Mouse (Mus musculus): ENCODE data around the gene Gast. TPM values are rescaled to one million over a fixed set of nuclear protein-coding genes. Genes with fewer than 3 reads are reported as not detected.
"Not testable (repeated sequence)": the region's sequence is repeated elsewhere in the genome, so short reads cannot be mapped to it uniquely, and the experiment has no call there.

Gast gene
- polyA plus RNA-seq, 1 experiment from 2014 or later: not detected

- ATAC-seq (replicated peaks; ENCODE audit: insufficient number of reproducible peaks, low FRiP score, low TSS enrichment); H3K9me3 ChIP-seq (replicated peaks; ENCODE audit: control insufficient read depth, low read length); H3K36me3 ChIP-seq (ENCODE audit: control insufficient read depth, insufficient read depth, low read length); H3K27ac ChIP-seq (ENCODE audit: low read depth, low read length); H3K9ac ChIP-seq (ENCODE audit: low read depth, low read length); H3K4me3 ChIP-seq (ENCODE audit: low read depth, low read length); H3K4me1 ChIP-seq (ENCODE audit: control insufficient read depth, insufficient read depth, low read length); H3K4me2 ChIP-seq: not testable (repeated sequence)
- WGBS (ENCODE audit: insufficient replicate concordance): no CpG with 5 or more reads among the region's 13 CpGs
- peaks cover 30% of the 10 kb centered on the region for H3K27me3 ChIP-seq (ENCODE audit: control insufficient read depth, insufficient read depth, low read length)
Observed at GRCm38 (mm10) chr11:100361059-100361458, 26.9 kb downstream of the Gast start.

DNA sequence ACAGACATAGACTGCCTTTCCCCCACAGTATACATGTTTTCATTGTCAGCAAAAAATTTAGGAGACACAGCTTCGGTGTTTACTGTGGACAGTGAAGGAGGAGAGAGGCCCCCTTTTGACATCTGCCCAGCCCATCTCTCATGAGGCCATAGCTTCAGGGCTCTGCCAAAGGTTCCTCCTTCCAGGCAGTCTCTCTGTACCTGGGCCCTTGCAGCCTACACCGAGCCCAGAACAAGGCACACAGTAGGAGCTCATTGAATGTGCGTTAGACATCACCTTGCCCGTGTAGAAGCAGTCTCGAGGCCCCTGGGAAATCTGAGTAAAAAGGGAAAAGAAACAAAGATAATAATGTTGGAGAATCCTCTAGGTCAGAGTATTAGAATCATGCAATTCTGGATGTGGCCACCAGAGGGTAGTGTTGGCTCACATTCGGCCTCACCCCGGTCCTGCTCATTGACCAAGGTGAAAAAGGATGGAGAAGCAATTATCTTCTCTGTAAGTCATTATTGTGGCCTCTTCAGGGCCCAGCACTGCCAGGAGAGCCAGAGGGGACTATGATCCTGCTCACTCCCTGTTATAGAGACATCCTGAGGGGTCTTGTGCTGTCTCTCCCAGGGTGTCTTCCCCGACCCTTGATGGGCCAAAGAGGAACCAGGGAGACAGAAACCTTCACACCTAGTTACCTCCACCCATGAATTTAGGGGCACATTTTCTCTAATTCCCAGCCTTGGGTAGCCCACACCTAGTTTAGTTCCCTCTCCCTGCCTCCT lies 28.2 kb downstream of the Gast start:
- H3K4me1 ChIP-seq (ENCODE audit: control insufficient read depth, insufficient read depth, low read length): no peaks in the 10 kb centered on the region
- no peak overlapping the region for H3K27ac ChIP-seq (ENCODE audit: low read depth, low read length)
- no peak overlapping the region for H3K9ac ChIP-seq (ENCODE audit: low read depth, low read length)
- no peak overlapping the region for H3K4me2 ChIP-seq
- H3K4me3 ChIP-seq (ENCODE audit: low read depth, low read length): no peak overlapping the region
- ATAC-seq (replicated peaks; ENCODE audit: insufficient number of reproducible peaks, low FRiP score, low TSS enrichment): peak; percentile 32; the same call in 1 of the 2 replicates
- peaks cover 22% of the 10 kb centered on the region for H3K27me3 ChIP-seq (ENCODE audit: control insufficient read depth, insufficient read depth, low read length)
- H3K36me3 ChIP-seq (ENCODE audit: control insufficient read depth, insufficient read depth, low read length): no peaks in the 10 kb centered on the region
- WGBS (ENCODE audit: insufficient replicate concordance): 16% methylated on average over 8 of the region's 8 CpGs
- H3K9me3 ChIP-seq (replicated peaks; ENCODE audit: control insufficient read depth, low read length): no peaks in the 10 kb centered on the region

GRCm38 (mm10) chr11:100362979-100363562 lies 28.9 kb downstream of the Gast start:
- Histone ChIP-seq H3K27me3 (ENCODE audit: control insufficient read depth, insufficient read depth, low read length) (peaks cover 18% of the 10 kb centered on the region), H3K4me2 (no peak overlapping the region), H3K27ac (ENCODE audit: low read depth, low read length) (no peak overlapping the region), H3K4me1 (ENCODE audit: control insufficient read depth, insufficient read depth, low read length) (no peaks in the 10 kb centered on the region), H3K4me3 (ENCODE audit: low read depth, low read length) (no peak overlapping the region), H3K9ac (ENCODE audit: low read depth, low read length) (no peak overlapping the region), H3K36me3 (ENCODE audit: control insufficient read depth, insufficient read depth, low read length) (no peaks in the 10 kb centered on the region), H3K9me3 (replicated peaks; ENCODE audit: control insufficient read depth, low read length) (no peaks in the 10 kb centered on the region)
- 17% methylated on average over 12 of the region's 12 CpGs for WGBS (ENCODE audit: insufficient replicate concordance)
- peak; percentile 50; the same call in 1 of the 2 replicates for ATAC-seq (replicated peaks; ENCODE audit: insufficient number of reproducible peaks, low FRiP score, low TSS enrichment)

GRCm38 (mm10) chr11:100369145-100369544 lies 34.9 kb downstream of the Gast start:
- H3K9me3 ChIP-seq (replicated peaks; ENCODE audit: control insufficient read depth, low read length): no peaks in the 10 kb centered on the region
- no peak for ATAC-seq (replicated peaks; ENCODE audit: insufficient number of reproducible peaks, low FRiP score, low TSS enrichment)
- H3K27ac ChIP-seq (ENCODE audit: low read depth, low read length): no peak overlapping the region
- H3K36me3 ChIP-seq (ENCODE audit: control insufficient read depth, insufficient read depth, low read length): peaks cover 16% of the 10 kb centered on the region
- peak overlapping the region; percentile 30; the same call in 1 of the 2 replicates for H3K9ac ChIP-seq (ENCODE audit: low read depth, low read length)
- no peak overlapping the region for H3K4me2 ChIP-seq
- no peaks in the 10 kb centered on the region for H3K4me1 ChIP-seq (ENCODE audit: control insufficient read depth, insufficient read depth, low read length)
- H3K4me3 ChIP-seq (ENCODE audit: low read depth, low read length): no peak overlapping the region
- no peaks in the 10 kb centered on the region; the same call in 1 of the 2 replicates for H3K27me3 ChIP-seq (ENCODE audit: control insufficient read depth, insufficient read depth, low read length)
- 60% methylated on average over 7 of the region's 7 CpGs for WGBS (ENCODE audit: insufficient replicate concordance)

GRCm38 (mm10) chr11:100369822-100370221 lies 35.6 kb downstream of the Gast start:
- no peak for ATAC-seq (replicated peaks; ENCODE audit: insufficient number of reproducible peaks, low FRiP score, low TSS enrichment)
- Histone ChIP-seq H3K36me3 (ENCODE audit: control insufficient read depth, insufficient read depth, low read length) (peaks cover 20% of the 10 kb centered on the region), H3K4me2 (no peak overlapping the region), H3K4me3 (ENCODE audit: low read depth, low read length) (no peak overlapping the region), H3K27ac (ENCODE audit: low read depth, low read length) (no peak overlapping the region), H3K9ac (ENCODE audit: low read depth, low read length) (no peak overlapping the region), H3K9me3 (replicated peaks; ENCODE audit: control insufficient read depth, low read length) (no peaks in the 10 kb centered on the region), H3K27me3 (ENCODE audit: control insufficient read depth, insufficient read depth, low read length) (no peaks in the 10 kb centered on the region), H3K4me1 (ENCODE audit: control insufficient read depth, insufficient read depth, low read length) (no peaks in the 10 kb centered on the region)
- WGBS (ENCODE audit: insufficient replicate concordance): 57% methylated on average over 8 of the region's 8 CpGs

GRCm38 (mm10) chr11:100371981-100372558 lies 37.9 kb downstream of the Gast start:
- Histone ChIP-seq H3K27me3 (ENCODE audit: control insufficient read depth, insufficient read depth, low read length) (no peaks in the 10 kb centered on the region), H3K9me3 (replicated peaks; ENCODE audit: control insufficient read depth, low read length) (no peaks in the 10 kb centered on the region), H3K36me3 (ENCODE audit: control insufficient read depth, insufficient read depth, low read length) (peaks cover 39% of the 10 kb centered on the region), H3K4me2 (no peak overlapping the region), H3K27ac (ENCODE audit: low read depth, low read length) (no peak overlapping the region), H3K4me1 (ENCODE audit: control insufficient read depth, insufficient read depth, low read length) (no peaks in the 10 kb centered on the region), H3K9ac (ENCODE audit: low read depth, low read length) (no peak overlapping the region), H3K4me3 (ENCODE audit: low read depth, low read length) (no peak overlapping the region)
- 85% methylated on average over 7 of the region's 8 CpGs for WGBS (ENCODE audit: insufficient replicate concordance)
- no peak for ATAC-seq (replicated peaks; ENCODE audit: insufficient number of reproducible peaks, low FRiP score, low TSS enrichment)

DNA sequence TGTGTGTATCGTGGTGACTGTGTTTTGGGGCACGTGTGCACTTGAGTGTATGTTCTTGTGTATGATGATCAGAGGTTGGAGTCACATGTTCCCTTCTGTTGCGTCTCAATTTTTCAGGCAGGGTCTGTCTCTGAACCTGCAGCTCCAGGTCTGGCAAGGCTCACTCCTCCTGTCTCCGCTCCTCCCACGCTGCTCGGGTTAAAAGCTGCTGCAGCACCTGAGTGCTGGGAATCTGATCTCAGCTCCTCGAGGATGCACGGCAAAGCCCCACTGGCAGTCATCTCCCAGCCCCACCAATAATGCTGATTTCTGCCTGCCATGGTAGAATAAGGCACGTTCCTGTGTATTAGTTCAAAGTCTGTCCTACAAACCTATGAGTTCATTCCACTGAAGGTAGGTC lies 40.9 kb downstream of the Gast start:
- Histone ChIP-seq H3K4me1 (ENCODE audit: control insufficient read depth, insufficient read depth, low read length) (no peaks in the 10 kb centered on the region), H3K27ac (ENCODE audit: low read depth, low read length) (no peak overlapping the region), H3K9ac (ENCODE audit: low read depth, low read length) (no peak overlapping the region), H3K27me3 (ENCODE audit: control insufficient read depth, insufficient read depth, low read length) (no peaks in the 10 kb centered on the region), H3K9me3 (replicated peaks; ENCODE audit: control insufficient read depth, low read length) (no peaks in the 10 kb centered on the region), H3K36me3 (ENCODE audit: control insufficient read depth, insufficient read depth, low read length) (peaks cover 52% of the 10 kb centered on the region), H3K4me2 (no peak overlapping the region), H3K4me3 (ENCODE audit: low read depth, low read length) (no peak overlapping the region)
- WGBS (ENCODE audit: insufficient replicate concordance): 78% methylated on average over 9 of the region's 9 CpGs
- no peak for ATAC-seq (replicated peaks; ENCODE audit: insufficient number of reproducible peaks, low FRiP score, low TSS enrichment)

- no peaks in the 10 kb centered on the region for H3K27me3 ChIP-seq (ENCODE audit: control insufficient read depth, insufficient read depth, low read length)
- H3K9ac ChIP-seq (ENCODE audit: low read depth, low read length): no peak overlapping the region
- peaks cover 54% of the 10 kb centered on the region for H3K36me3 ChIP-seq (ENCODE audit: control insufficient read depth, insufficient read depth, low read length)
- 69% methylated on average over 4 of the region's 4 CpGs for WGBS (ENCODE audit: insufficient replicate concordance)
- H3K4me2 ChIP-seq: no peak overlapping the region
- no peaks in the 10 kb centered on the region for H3K4me1 ChIP-seq (ENCODE audit: control insufficient read depth, insufficient read depth, low read length)
- H3K4me3 ChIP-seq (ENCODE audit: low read depth, low read length): no peak overlapping the region
- H3K27ac ChIP-seq (ENCODE audit: low read depth, low read length): 0 out of 2 replicates have a peak overlapping the region, but pooled peaks have one; percentile 15
- no peak for ATAC-seq (replicated peaks; ENCODE audit: insufficient number of reproducible peaks, low FRiP score, low TSS enrichment)
- H3K9me3 ChIP-seq (replicated peaks; ENCODE audit: control insufficient read depth, low read length): no peaks in the 10 kb centered on the region
Observed at GRCm38 (mm10) chr11:100376005-100376404, 41.8 kb downstream of the Gast start.

Measured in heart, embryonic 11.5 days (tissue).